Mouse (Mus musculus) cerebellum, adult 2 months (tissue): ENCODE results near the gene Ccdc39. TPM values are rescaled to one million over a fixed set of nuclear protein-coding genes. Genes with fewer than 3 reads are reported as not detected.

Source experiments
- DNase-seq, 2 experiments: peaks; one replicate each; pipeline ENCODE4 v3.0.0; 2021
- H3K27ac ChIP-seq: fragments of 200-500 bp; 2 replicates; pipeline ENCODE4 v1.5.1; 2012; ENCODE audit warnings: low read length, control low read depth, inconsistent platforms; ENCODE audit not compliant: insufficient read depth
- H3K27me3 ChIP-seq: fragments of 200-500 bp; 2 replicates; pipeline ENCODE4 v1.6.1; 2012; ENCODE audit warnings: inconsistent platforms, mild to moderate bottlenecking, low read length, moderate library complexity; ENCODE audit not compliant: control insufficient read depth, insufficient read depth
- H3K4me1 ChIP-seq: fragments of 200-500 bp; 2 replicates; pipeline ENCODE4 v1.6.1; 2011; ENCODE audit warnings: low read length; ENCODE audit not compliant: control insufficient read depth, insufficient read depth
- H3K4me3 ChIP-seq: fragments of 200-500 bp; replicated peaks from 2 replicates; pipeline ENCODE3; 2011; ENCODE audit warnings: mild to moderate bottlenecking, low read depth, low read length, control low read depth; ENCODE audit not compliant: insufficient read depth
- CTCF ChIP-seq: fragments of 200-500 bp; IDR thresholded peaks from 2 replicates; pipeline ENCODE4 v1.5.1; 2011; ENCODE audit warnings: low read depth, mild to moderate bottlenecking, control low read depth, low read length, moderate library complexity, borderline replicate concordance; ENCODE audit not compliant: insufficient read depth
- POLR2A ChIP-seq: fragments of 200-500 bp; IDR thresholded peaks from 2 replicates; pipeline ENCODE4 v1.6.1; 2011; ENCODE audit warnings: low read length, control low read depth, borderline replicate concordance; ENCODE audit not compliant: insufficient read depth
- WGBS: fragments of 180-500 bp; shearing (Covaris S2); methylation state at CpG from one replicate; pipeline ENCODE4 v1.1.7; 2018; 5-methylcytosine and 5-hydroxymethylcytosine counted together
- polyA plus RNA-seq: library from polyadenylated mRNA; depleted of rRNA; stranded (reverse); fragments of >200 nt; gene quantifications from 2 replicates; pipeline ENCODE4 v1.2.3, GENCODE M21; 2012; rRNA removed

Gene Ccdc39
- polyA plus RNA-seq, 1 experiment, result 21.1 TPM

DNA sequence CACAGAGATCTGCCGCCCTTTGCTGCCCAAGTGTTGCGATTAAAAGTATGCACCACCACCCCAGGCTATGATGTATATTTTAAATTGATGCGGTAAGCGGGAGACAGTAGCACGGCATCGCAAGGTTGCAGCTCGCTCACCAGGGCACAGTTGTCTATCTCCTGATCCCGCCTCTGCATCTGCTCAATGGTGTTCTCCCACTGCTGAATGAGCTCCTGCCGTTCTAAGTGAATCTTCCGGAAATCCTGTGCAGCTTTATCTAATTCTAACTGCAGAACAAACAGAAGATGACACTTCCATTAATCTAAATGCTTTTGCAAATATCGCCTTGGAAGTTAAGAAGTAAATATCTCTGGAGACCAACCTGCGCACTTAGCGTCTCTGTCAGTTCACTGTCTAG lies 7.5 kb downstream of the Ccdc39 start:
- Histone ChIP-seq H3K27me3 (no peaks in the 10 kb centered on the region), H3K27ac (no peak overlapping the region), H3K4me1 (no peaks in the 10 kb centered on the region), H3K4me3 (no peak overlapping the region)
- no peak for DNase-seq
- 93% methylated on average over 13 of the region's 13 CpGs for WGBS
- no peak for TF ChIP-seq POLR2A
- no peak for TF ChIP-seq CTCF

DNA sequence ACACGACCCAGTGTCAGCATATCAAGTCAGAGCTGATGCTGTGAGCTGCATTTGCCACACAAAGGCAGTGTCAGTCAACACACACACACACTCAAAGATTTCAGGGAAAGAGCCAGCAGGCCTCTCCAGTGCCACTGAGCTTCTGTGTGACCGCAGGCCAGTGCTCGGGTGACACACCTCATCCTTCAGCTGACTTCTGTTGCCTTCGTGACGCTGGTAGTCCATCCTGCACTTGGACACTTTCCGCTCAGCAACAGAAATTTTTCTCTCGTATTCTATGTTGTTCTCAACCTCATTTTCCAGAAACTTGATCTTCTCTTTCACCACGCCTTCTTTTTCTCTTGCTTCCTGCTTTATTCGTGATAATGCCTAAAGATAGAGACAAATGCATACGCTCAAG lies 11.8 kb downstream of the Ccdc39 start:
- WGBS, result 88% methylated on average over 10 of the region's 10 CpGs
- no peak overlapping the region for H3K27ac ChIP-seq
- no peak for TF ChIP-seq CTCF
- TF ChIP-seq POLR2A, result no peak

DNA sequence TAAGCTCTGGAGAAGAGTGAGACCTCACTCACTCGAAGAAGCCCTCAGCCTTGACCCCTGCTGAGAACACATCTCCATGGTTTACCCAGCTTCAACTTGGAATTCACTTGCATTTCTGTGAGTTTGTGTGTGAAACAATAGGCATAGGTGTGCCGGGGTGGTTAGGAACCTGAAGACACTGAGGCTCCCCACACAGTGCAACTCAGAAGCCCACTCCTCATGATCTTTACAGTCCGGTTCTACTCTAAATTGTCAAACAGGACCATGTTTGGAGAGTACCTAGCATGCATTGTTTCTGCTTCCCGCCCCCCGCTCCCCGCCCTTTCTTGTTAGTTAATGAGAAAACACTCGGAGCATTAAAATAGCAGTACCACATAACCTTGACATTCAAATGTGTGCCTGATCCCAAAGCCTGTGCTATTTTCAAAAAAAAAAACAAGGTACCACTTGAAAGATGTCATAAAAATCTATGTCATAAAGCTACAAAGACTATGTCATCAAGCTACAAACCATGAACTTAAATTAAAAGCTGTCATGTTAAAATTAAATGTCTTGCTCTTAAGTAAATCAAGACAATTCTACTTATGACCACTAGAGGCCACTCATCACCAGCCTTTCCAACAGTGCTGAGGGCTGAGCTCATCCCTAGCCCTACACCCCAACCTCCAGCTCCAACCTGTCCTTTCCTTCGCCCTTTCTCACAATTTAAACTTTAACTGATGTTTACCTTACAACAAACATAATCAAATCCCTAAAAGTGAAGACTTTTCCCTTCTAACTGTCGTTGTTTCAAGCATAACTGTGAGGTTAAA lies 19.8 kb downstream of the Ccdc39 start:
- Histone ChIP-seq H3K27me3 (no peaks in the 10 kb centered on the region), H3K27ac (no peak overlapping the region), H3K4me1 (no peaks in the 10 kb centered on the region), H3K4me3 (no peak overlapping the region)
- DNase-seq, result peak; percentile 18 to 46
- TF ChIP-seq POLR2A (no peak), CTCF (peak; percentile 86)
- WGBS, result 39% methylated on average over 9 of the region's 9 CpGs

More for the DNA sequence above, 11.8 kb downstream of the Ccdc39 start:
- Histone ChIP-seq H3K4me1 (no peaks in the 10 kb centered on the region), H3K27me3 (no peaks in the 10 kb centered on the region), H3K4me3 (no peak overlapping the region)
- no peak for DNase-seq

DNA sequence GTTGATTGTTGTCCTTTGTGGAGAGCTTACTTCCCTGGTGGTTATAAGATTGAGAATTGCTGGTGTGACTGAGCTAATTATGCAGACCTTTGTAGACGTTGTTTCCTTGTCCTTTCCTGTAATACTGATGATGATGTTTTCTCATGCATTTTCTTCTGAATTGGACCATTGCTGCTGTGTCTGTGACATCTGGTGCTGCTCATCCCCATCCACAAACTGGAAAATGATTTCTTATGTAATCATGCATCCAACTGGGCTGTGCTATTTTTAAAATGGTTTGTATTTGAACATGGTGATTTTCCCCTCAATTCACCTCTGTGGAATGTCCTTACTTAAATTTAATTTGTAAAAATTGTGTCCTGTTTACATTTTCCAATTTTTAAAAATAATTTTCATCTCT lies 37.0 kb downstream of the Ccdc39 start:
- H3K27me3 ChIP-seq, result no peaks in the 10 kb centered on the region
- H3K4me1 ChIP-seq, result peaks cover 2% of the 10 kb centered on the region; the same call in 1 of the 2 replicates
- no peak for TF ChIP-seq POLR2A
- no peak for TF ChIP-seq CTCF
- no peak overlapping the region for H3K27ac ChIP-seq
- no peak overlapping the region for H3K4me3 ChIP-seq
- 22% methylated on average over 1 of the region's 1 CpGs for WGBS
- peak in 1 of 2 experiments; percentile 26 for DNase-seq

DNA sequence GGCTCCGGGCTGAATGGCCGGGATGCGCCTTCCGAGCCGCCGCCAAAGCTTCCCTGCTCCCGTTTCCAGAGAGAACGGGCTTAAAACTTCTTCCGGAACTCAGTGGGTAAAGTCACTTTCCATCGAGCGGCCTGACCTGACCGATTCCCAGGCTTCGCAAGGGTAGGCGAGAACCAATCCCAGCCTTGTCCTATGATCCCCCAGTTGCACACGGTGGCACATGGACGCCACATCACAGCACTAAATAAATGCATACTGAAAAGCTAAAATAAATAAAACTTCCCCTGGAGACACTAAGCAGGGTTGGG lies 43.6 kb downstream of the Ccdc39 start:
- H3K4me1 ChIP-seq, result peaks cover 4% of the 10 kb centered on the region; the same call in 1 of the 2 replicates
- H3K4me3 ChIP-seq, result peak overlapping the region; percentile 85
- TF ChIP-seq CTCF, result no peak
- no peak for TF ChIP-seq POLR2A
- no peaks in the 10 kb centered on the region for H3K27me3 ChIP-seq
- under 1% methylated on average over 16 of the region's 16 CpGs for WGBS
- no peak for DNase-seq
- peak overlapping the region; percentile 52; the same call in 1 of the 2 replicates for H3K27ac ChIP-seq

DNA sequence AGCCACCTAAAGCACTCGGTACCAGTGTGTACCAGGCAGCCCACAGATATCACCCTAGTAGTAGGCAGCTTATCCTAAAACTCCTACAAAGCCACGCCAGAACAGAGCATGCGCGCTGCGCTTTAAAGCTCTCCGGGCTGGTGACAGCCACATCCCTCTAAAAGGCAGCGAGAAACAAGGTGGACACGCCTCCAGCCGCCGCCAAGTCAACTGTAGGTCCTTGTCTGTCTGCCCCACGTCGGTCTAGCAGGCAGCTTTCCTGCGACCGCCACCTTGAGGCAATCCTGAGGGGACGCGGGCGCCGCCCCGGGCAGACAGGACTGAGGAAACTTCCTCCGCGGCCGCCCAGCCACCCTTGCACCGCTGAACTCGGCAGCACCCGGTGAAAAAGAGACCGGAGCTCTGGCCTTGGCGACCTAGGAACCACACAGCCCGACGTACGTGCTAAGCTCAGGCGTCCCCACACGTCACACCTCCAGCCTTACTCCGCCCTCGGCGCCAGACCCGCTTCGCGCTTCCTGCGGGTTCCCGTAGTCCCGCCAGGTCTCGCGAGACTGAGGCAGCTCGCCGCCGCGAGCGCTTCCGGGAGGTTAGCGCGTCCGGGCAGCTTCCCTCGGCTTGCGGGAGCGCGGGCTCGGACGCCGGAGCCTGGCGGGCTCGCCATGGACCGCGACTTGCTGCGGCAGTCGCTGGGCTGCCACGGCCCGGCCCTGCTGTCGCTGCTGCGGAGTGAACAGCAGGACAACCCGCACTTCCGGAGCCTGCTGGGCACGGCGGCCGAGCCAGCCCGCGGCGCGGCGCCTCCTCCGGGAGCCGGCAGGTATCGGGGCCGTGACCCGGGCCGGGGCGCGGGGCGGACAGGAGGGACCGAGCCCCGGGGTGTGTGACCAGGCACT lies 44.2 kb downstream of the Ccdc39 start, which contains the start of gene Ttc14:
Gene Ttc14, plus strand, starts transcription at position 216 of the 896 bp plus-strand sequence.
- TF ChIP-seq CTCF (no peak), POLR2A (peak; percentile 71)
- Histone ChIP-seq H3K4me3 (peak within 1 kb of the TSS; percentile 85), H3K27ac (peak within 1 kb of the TSS; percentile 92), H3K27me3 (no peaks in the 10 kb centered on the region), H3K4me1 (peaks cover 4% of the 10 kb centered on the region; the same call in 1 of the 2 replicates)
- DNase-seq, result peak; percentile 98 to 99
- under 1% methylated on average over 90 of the region's 90 CpGs for WGBS

DNA sequence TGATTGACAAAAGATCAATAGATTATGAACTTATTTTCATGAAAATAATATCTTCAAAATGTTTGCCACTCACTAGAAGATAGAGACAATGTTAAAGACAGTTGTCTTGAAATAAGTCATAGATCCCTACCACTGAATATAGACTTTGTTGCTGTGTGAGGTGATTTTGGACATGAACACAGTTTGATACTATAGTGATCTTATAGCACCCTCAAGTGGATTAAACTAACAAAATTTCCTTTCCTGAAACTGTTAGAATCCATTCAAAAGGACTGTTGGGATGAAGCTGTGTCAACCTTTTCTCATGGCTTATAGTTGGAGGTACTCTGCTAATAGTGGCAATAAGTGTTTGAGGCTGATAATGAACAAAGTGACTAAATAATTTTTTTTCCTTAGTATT lies 53.1 kb downstream of the Ccdc39 start:
- no peak overlapping the region for H3K4me3 ChIP-seq
- no peak for DNase-seq

More for the DNA sequence above, 53.1 kb downstream of the Ccdc39 start:
- no peak for TF ChIP-seq CTCF
- no peaks in the 10 kb centered on the region for H3K27me3 ChIP-seq
- H3K4me1 ChIP-seq, result no peaks in the 10 kb centered on the region
- H3K27ac ChIP-seq, result no peak overlapping the region

Other genes starting within 250 kb of the Ccdc39 start
- gene Ttc14, start 44.5 kb downstream of the Ccdc39 start, polyA plus RNA-seq, result 43.8 and 48.9 TPM in 2 replicates
- gene Fxr1, start 175.6 kb upstream of the Ccdc39 start, polyA plus RNA-seq, result 56.8 and 62.8 TPM in 2 replicates
- gene Dnajc19, start 237.0 kb upstream of the Ccdc39 start, polyA plus RNA-seq, result 72.0 and 80.4 TPM in 2 replicates